Mouse (Mus musculus) heart, embryonic 10.5 days (tissue): ENCODE measurements around the gene Smpx. TPM values are rescaled to one million over a fixed set of nuclear protein-coding genes. Genes with fewer than 3 reads are reported as not detected.

Experiments used
- DNase-seq: peaks from one replicate; pipeline ENCODE4 v3.0.0-alpha.2; 2017; ENCODE audit warnings: low spot score
- H3K27ac ChIP-seq: fragments of 300-500 bp; sonication (generic); 2 replicates; pipeline ENCODE4 v1.5.1; 2016; ENCODE audit warnings: mild to moderate bottlenecking
- H3K27me3 ChIP-seq: fragments of 300-500 bp; sonication (generic); 2 replicates; pipeline ENCODE4 v1.6.1; 2016; ENCODE audit warnings: mild to moderate bottlenecking; ENCODE audit not compliant: poor library complexity, insufficient read depth, severe bottlenecking
- H3K36me3 ChIP-seq: fragments of 300-500 bp; sonication (generic); 2 replicates; pipeline ENCODE4 v1.6.1; 2016; ENCODE audit warnings: mild to moderate bottlenecking, moderate library complexity
- H3K4me1 ChIP-seq: fragments of 300-500 bp; sonication (generic); 2 replicates; pipeline ENCODE4 v1.6.1; 2016; ENCODE audit warnings: mild to moderate bottlenecking
- H3K4me3 ChIP-seq: fragments of 300-500 bp; sonication (generic); 2 replicates; pipeline ENCODE4 v1.5.1; 2016; ENCODE audit warnings: mild to moderate bottlenecking, moderate library complexity
- H3K9me3 ChIP-seq: fragments of 300-500 bp; sonication (generic); 2 replicates; pipeline ENCODE4 v1.6.1; 2016; ENCODE audit warnings: mild to moderate bottlenecking, moderate library complexity
- WGBS: fragments of 180-500 bp; shearing (Covaris S2); methylation state at CpG from one replicate; pipeline ENCODE4 v1.1.7; 2016; 5-methylcytosine and 5-hydroxymethylcytosine counted together
- polyA plus RNA-seq: library from polyadenylated mRNA; unstranded; fragments of >200 nt; fragmentation: Nextera tagmentation; extraction: Ambion mirVana; gene quantifications from 2 replicates; pipeline ENCODE4 v1.2.1, GENCODE M21; 2016

Gene Smpx
- polyA plus RNA-seq: 308 and 620 TPM in 2 replicates

DNA sequence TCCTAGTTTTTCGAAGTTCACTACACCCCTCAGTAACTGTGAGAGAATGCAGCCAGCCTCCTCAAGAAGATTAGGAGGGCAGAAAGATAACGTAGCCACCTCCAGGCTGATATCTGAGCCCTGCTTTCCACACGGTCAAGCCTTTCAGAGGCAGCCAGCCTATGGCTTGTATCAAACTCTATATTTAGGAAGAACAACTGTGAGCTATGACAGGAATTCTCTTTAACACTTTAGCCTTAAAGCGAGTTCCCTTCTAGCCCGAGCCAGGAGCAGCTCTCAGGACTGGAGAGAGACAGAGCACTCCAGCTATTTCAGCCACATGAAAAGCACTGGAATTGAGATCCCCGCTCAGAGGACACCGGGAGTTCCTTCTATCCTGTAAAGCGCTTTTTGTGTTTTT is at the start of gene Smpx:
Gene Smpx, plus strand, starts transcription at position 49 of the 400 bp plus-strand sequence.
- no peak for DNase-seq
- H3K27me3 ChIP-seq: no peaks in the 10 kb centered on the region
- peak within 1 kb of the TSS; percentile 53 for H3K4me3 ChIP-seq
- H3K9me3 ChIP-seq: no peaks in the 10 kb centered on the region
- H3K27ac ChIP-seq: peak within 1 kb of the TSS; percentile 84
- no peaks in the 10 kb centered on the region for H3K4me1 ChIP-seq
- WGBS: 37% methylated on average over 8 of the region's 8 CpGs
- no peaks in the 10 kb centered on the region for H3K36me3 ChIP-seq

- Histone ChIP-seq H3K9me3 (no peaks in the 10 kb centered on the region), H3K36me3 (no peaks in the 10 kb centered on the region), H3K27me3 (no peaks in the 10 kb centered on the region), H3K4me1 (no peaks in the 10 kb centered on the region), H3K4me3 (no peak overlapping the region), H3K27ac (no peak overlapping the region)
- DNase-seq: no peak
Observed at GRCm38 (mm10) chrX:157655047-157655446, 43.7 kb upstream of the Smpx start.

- Histone ChIP-seq H3K4me3 (no peak overlapping the region), H3K27ac (no peak overlapping the region), H3K4me1 (no peaks in the 10 kb centered on the region), H3K9me3 (no peaks in the 10 kb centered on the region), H3K27me3 (no peaks in the 10 kb centered on the region), H3K36me3 (no peaks in the 10 kb centered on the region)
- no peak for DNase-seq
Observed at GRCm38 (mm10) chrX:157657356-157657755, 41.4 kb upstream of the Smpx start.

DNA sequence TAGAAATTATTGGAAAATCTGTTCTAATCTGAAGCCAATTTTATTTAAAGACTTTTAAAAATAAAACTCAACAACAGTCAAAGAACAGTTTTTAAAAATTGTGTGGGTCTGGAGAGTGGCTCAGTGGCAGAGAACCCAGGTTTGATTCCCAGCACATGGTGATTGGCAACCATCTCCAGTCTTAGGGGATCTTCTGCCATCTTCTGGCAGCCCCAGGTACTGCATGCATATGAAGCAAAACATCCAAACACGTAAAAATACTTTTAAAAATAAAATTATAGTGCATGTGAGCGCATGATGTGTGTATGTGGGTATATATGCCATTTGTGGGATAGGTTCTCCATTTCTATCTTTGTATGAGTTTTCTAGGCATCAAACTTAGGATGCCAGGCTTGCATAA is 26.9 kb upstream of the Smpx start:
- H3K27ac ChIP-seq: no peak overlapping the region
- no peak for DNase-seq
- H3K4me3 ChIP-seq: no peak overlapping the region
- no peaks in the 10 kb centered on the region for H3K36me3 ChIP-seq
- H3K4me1 ChIP-seq: no peaks in the 10 kb centered on the region
- WGBS: 68% methylated on average over 2 of the region's 2 CpGs
- no peaks in the 10 kb centered on the region for H3K27me3 ChIP-seq
- H3K9me3 ChIP-seq: no peaks in the 10 kb centered on the region

GRCm38 (mm10) chrX:157674667-157675350 is 23.9 kb upstream of the Smpx start:
- H3K4me3 ChIP-seq: no peak overlapping the region
- H3K27me3 ChIP-seq: no peaks in the 10 kb centered on the region
- no peaks in the 10 kb centered on the region for H3K9me3 ChIP-seq
- H3K27ac ChIP-seq: no peak overlapping the region
- no peaks in the 10 kb centered on the region for H3K36me3 ChIP-seq
- no peak for DNase-seq
- WGBS: 74% methylated on average over 3 of the region's 3 CpGs
- no peaks in the 10 kb centered on the region for H3K4me1 ChIP-seq

GRCm38 (mm10) chrX:157691186-157691585 is 7.5 kb upstream of the Smpx start:
- Histone ChIP-seq H3K9me3 (no peaks in the 10 kb centered on the region), H3K4me3 (no peak overlapping the region), H3K27me3 (no peaks in the 10 kb centered on the region), H3K4me1 (no peaks in the 10 kb centered on the region), H3K27ac (no peak overlapping the region), H3K36me3 (no peaks in the 10 kb centered on the region)
- DNase-seq: no peak
- 78% methylated on average over 4 of the region's 4 CpGs for WGBS

DNA sequence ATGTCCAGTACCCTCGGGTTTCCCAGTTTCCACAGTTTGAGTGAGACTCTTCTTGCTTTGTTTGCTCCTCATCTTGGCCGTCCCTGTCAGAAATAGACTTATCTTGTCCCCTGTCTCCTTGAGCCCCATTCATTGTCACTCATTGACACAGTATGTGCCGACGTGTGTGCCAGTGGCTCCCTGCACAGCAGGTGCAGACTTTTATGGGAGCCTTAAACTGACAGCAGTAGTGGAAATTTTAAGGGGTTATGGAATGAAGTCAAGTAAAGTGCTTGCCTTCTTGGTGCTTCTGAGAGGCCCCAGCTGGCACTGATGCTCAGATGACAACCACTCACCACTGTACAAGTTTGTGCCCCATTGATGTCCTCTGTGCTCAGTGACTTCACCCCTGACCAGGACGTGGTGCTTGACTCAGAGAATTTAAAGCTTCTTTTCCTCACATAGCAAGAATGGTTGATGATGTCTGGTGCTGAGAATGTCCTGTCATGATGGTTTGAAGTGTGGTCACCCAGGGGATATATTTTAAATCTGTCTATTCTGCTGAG is 1.0 kb upstream of the Smpx start:
- Histone ChIP-seq H3K4me3 (no peak overlapping the region), H3K9me3 (no peaks in the 10 kb centered on the region), H3K27me3 (no peaks in the 10 kb centered on the region), H3K36me3 (no peaks in the 10 kb centered on the region), H3K27ac (no peak overlapping the region), H3K4me1 (no peaks in the 10 kb centered on the region)
- peak; percentile 83 for DNase-seq
- WGBS: 56% methylated on average over 5 of the region's 5 CpGs

DNA sequence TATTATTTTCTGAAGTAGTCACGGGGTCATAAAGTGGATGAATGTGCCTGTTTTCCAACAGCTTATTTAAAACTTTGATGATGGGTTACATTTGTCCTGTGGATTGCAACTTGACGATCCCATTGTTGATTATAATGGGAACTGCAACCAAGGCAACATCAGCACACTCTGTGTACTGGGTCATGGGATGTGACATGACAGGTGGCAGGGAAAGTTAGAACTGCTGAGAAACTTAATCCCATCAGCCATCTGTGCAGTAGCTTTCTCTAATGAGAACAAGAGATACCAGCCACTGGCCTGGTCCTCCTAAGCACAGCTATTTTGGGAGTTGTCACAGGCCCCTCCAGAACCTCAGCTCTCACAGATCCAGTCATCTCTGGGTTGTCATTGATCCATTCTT is 8.5 kb downstream of the Smpx start:
- no peaks in the 10 kb centered on the region for H3K4me1 ChIP-seq
- H3K27ac ChIP-seq: no peak overlapping the region
- no peaks in the 10 kb centered on the region for H3K9me3 ChIP-seq
- no peak overlapping the region for H3K4me3 ChIP-seq
- H3K27me3 ChIP-seq: no peaks in the 10 kb centered on the region
- 63% methylated on average over 2 of the region's 2 CpGs for WGBS
- DNase-seq: no peak
- no peaks in the 10 kb centered on the region for H3K36me3 ChIP-seq

- no peak for DNase-seq
- 61% methylated on average over 4 of the region's 4 CpGs for WGBS
- Histone ChIP-seq H3K9me3 (no peaks in the 10 kb centered on the region), H3K27me3 (no peaks in the 10 kb centered on the region), H3K4me3 (no peak overlapping the region), H3K4me1 (no peaks in the 10 kb centered on the region), H3K27ac (no peak overlapping the region), H3K36me3 (no peaks in the 10 kb centered on the region)
Observed at GRCm38 (mm10) chrX:157708616-157709280, 10.0 kb downstream of the Smpx start.

DNA sequence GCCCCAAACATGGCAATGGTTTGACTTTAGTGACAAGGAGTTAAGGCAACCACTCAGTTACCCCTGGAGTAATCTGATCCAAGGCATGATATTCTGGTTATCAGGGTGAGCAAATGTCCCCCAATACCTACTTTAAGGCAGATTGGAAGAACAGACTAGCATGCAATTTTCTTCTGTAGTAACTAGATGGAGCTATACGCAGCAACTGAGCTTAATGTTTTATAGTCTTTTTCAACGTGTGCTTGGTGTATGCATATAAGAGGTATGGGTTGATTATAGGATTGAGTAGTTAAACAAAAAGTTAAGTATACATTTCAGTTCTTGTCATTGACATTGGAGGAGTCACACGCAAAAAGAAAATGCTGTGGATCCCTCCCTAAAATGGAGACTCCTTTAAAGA is 21.2 kb downstream of the Smpx start:
- no peaks in the 10 kb centered on the region for H3K27me3 ChIP-seq

DNA sequence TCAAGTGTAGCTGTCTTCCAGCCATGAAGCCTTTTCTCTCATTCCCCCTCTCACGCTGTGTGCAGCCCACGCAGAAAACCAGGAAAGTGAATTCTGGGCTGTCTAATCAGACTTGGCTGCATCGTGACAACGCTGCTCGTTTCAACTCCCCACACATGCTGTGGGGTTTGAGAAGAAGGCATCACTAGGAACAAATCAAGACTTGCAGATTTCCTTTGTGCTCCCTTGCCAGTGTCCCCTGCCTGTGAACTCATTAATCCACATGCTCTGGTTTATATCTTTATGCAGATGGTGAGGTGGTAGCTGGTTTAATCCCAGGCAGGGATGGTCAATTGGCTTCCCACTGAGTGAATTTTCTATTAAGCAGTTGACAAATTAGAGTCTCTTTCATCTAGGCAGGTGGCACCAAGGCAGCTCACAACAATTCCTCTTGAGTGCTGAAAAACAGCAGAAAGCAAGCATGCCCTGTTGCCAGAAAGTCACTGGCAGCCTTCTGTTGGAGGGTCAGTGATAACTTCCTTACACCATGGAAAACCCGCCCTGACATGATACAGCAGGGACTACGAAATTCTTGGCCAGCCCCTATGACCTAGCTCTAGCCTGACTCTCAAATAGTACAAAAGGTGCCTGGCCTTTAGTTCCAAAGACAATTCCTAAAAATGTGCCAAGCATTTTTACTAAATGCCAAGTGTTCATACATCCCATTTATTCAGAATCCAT is 32.1 kb downstream of the Smpx start:
- WGBS: 40% methylated on average over 7 of the region's 7 CpGs
- DNase-seq: no peak
- H3K4me3 ChIP-seq: no peak overlapping the region
- no peaks in the 10 kb centered on the region for H3K27me3 ChIP-seq
- no peak overlapping the region for H3K27ac ChIP-seq
- no peaks in the 10 kb centered on the region for H3K4me1 ChIP-seq
- H3K36me3 ChIP-seq: no peaks in the 10 kb centered on the region
- H3K9me3 ChIP-seq: no peaks in the 10 kb centered on the region

More for the DNA sequence above, 21.2 kb downstream of the Smpx start:
- DNase-seq: no peak
- Histone ChIP-seq H3K9me3 (no peaks in the 10 kb centered on the region), H3K4me3 (no peak overlapping the region), H3K4me1 (no peaks in the 10 kb centered on the region), H3K27ac (no peak overlapping the region), H3K36me3 (peaks cover under 1% of the 10 kb centered on the region; the same call in 1 of the 2 replicates)
- WGBS: 53% methylated on average over 3 of the region's 3 CpGs

- Histone ChIP-seq H3K27ac (no peak overlapping the region), H3K36me3 (no peaks in the 10 kb centered on the region), H3K27me3 (no peaks in the 10 kb centered on the region), H3K4me1 (no peaks in the 10 kb centered on the region), H3K9me3 (no peaks in the 10 kb centered on the region), H3K4me3 (no peak overlapping the region)
- DNase-seq: no peak
- WGBS: 34% methylated on average over 9 of the region's 9 CpGs
Observed at GRCm38 (mm10) chrX:157731658-157732314, 33.1 kb downstream of the Smpx start.

DNA sequence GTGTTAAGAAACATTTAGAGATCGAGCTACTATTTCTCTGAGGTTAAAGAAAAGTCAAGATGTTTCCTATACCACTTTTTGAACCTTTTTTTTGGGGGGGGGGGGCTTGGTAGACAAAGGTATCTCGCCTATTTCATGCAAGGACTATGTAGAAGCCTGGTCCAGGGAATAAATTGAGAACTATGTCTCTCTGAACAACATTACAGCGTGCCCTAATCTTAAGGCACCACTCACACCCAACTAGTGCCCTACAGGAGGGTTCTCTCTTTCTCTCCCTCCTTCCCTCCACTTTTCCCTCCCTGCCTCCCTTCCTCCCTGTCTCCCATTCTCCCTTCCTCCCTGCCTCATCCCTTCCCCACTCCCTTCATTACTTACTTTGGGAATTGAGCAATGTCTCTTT is 33.6 kb downstream of the Smpx start:
- Histone ChIP-seq H3K36me3 (no peaks in the 10 kb centered on the region), H3K4me1 (no peaks in the 10 kb centered on the region), H3K9me3 (no peaks in the 10 kb centered on the region), H3K27me3 (no peaks in the 10 kb centered on the region), H3K27ac (no peak overlapping the region), H3K4me3 (no peak overlapping the region)
- WGBS: 43% methylated on average over 3 of the region's 3 CpGs
- DNase-seq: no peak
